Mouse (Mus musculus) heart, postnatal 0 days (tissue): ENCODE measurements around the gene Zfand2b. TPM values are rescaled to one million over a fixed set of nuclear protein-coding genes. Genes with fewer than 3 reads are reported as not detected.

ENCODE experiments used
- ATAC-seq: fragments of 200-750 bp; cut with Nextera tagmentation; 2 replicates; pipeline ENCODE4 v1.8.0; 2017; ENCODE audit warnings: low read depth, moderate number of reproducible peaks, moderate library complexity; ENCODE audit not compliant: insufficient read depth
- DNase-seq: peaks from one replicate; pipeline ENCODE4 v3.0.0-alpha.2; 2016; ENCODE audit warnings: low spot score
- H3K27ac ChIP-seq: fragments of 300-500 bp; sonication (generic); 2 replicates; pipeline ENCODE4 v1.5.1; 2014; ENCODE audit warnings: low read depth, mild to moderate bottlenecking
- H3K27me3 ChIP-seq: fragments of 300-500 bp; sonication (generic); 2 replicates; pipeline ENCODE4 v1.6.1; 2014; ENCODE audit warnings: low read length, mixed read lengths; ENCODE audit not compliant: control insufficient read depth, insufficient read depth
- H3K36me3 ChIP-seq: fragments of 300-500 bp; sonication (generic); replicated peaks from 2 replicates; pipeline ENCODE4 v1.6.1; 2014; ENCODE audit warnings: low read length, mixed read lengths; ENCODE audit not compliant: control insufficient read depth, insufficient read depth
- H3K4me1 ChIP-seq: fragments of 300-500 bp; sonication (generic); 2 replicates; pipeline ENCODE4 v1.6.1; 2014; ENCODE audit warnings: antibody characterized with exemption; ENCODE audit not compliant: control insufficient read depth, insufficient read depth
- H3K4me2 ChIP-seq: fragments of 300-500 bp; sonication (generic); 2 replicates; pipeline ENCODE4 v1.6.1; 2014; ENCODE audit warnings: low read depth, mild to moderate bottlenecking, low read length, moderate library complexity
- H3K4me3 ChIP-seq: fragments of 300-500 bp; sonication (generic); 2 replicates; pipeline ENCODE4 v1.5.1; 2014; ENCODE audit warnings: low read depth, low read length
- H3K9ac ChIP-seq: fragments of 300-500 bp; sonication (generic); replicated peaks from 2 replicates; pipeline ENCODE4 v1.6.1; 2014; ENCODE audit warnings: low read depth, low read length, mixed read lengths
- H3K9me3 ChIP-seq: fragments of 300-500 bp; sonication (generic); replicated peaks from 2 replicates; pipeline ENCODE4 v1.6.1; 2016; ENCODE audit warnings: low read length; ENCODE audit not compliant: control insufficient read depth
- CTCF ChIP-seq: IDR thresholded peaks from 2 replicates; pipeline ENCODE4 v1.5.1; 2016; ENCODE audit warnings: antibody characterized with exemption, control low read depth, low read depth
- EP300 ChIP-seq: IDR thresholded peaks from 2 replicates; pipeline ENCODE4 v1.6.1; 2016; ENCODE audit warnings: antibody characterized with exemption, low read depth
- WGBS: fragments of 180-500 bp; shearing (Covaris S2); extraction: QIAGEN DNeasy Blood & Tissue Kit; methylation state at CpG from one replicate; pipeline ENCODE4 v1.1.7; 2014; 5-methylcytosine and 5-hydroxymethylcytosine counted together
- polyA plus RNA-seq: library from polyadenylated mRNA; unstranded; fragments of >200 nt; fragmentation: Nextera tagmentation; extraction: Ambion mirVana; gene quantifications from 2 replicates; pipeline ENCODE4 v1.2.1, GENCODE M21; 2015
- total RNA-seq: library from RNA; depleted of rRNA; stranded (reverse); fragments of >200 nt; gene quantifications from 2 replicates; pipeline ENCODE4 v1.2.3, GENCODE M21; 2014; ENCODE audit warnings: low replicate concordance

The Zfand2b gene
- total and polyA plus RNA-seq, 2 experiments from 2014 or later: 26.1 to 67.1 TPM

- no peak overlapping the region for H3K9ac ChIP-seq
- 24% methylated on average over 3 of the region's 3 CpGs for WGBS
- ATAC-seq: no peak
- TF ChIP-seq EP300 (no peak), CTCF (no peak)
- no peaks in the 10 kb centered on the region for H3K9me3 ChIP-seq
- H3K4me1 ChIP-seq: no peaks in the 10 kb centered on the region
- no peak overlapping the region for H3K4me2 ChIP-seq
- H3K27ac ChIP-seq: no peak overlapping the region
- H3K36me3 ChIP-seq: no peaks in the 10 kb centered on the region
- no peak for DNase-seq
- no peak overlapping the region for H3K4me3 ChIP-seq
- H3K27me3 ChIP-seq: no peaks in the 10 kb centered on the region
Observed at GRCm38 (mm10) chr1:75155837-75156236, 12.6 kb upstream of the Zfand2b start.

GRCm38 (mm10) chr1:75158990-75159389 lies 9.5 kb upstream of the Zfand2b start:
- Histone ChIP-seq H3K9me3 (no peaks in the 10 kb centered on the region), H3K9ac (no peak overlapping the region), H3K4me1 (no peaks in the 10 kb centered on the region), H3K4me2 (no peak overlapping the region), H3K27ac (no peak overlapping the region), H3K4me3 (no peak overlapping the region), H3K36me3 (no peaks in the 10 kb centered on the region), H3K27me3 (no peaks in the 10 kb centered on the region)
- DNase-seq: no peak
- ATAC-seq: no peak
- TF ChIP-seq EP300 (no peak), CTCF (no peak)

- Histone ChIP-seq H3K9me3 (no peaks in the 10 kb centered on the region), H3K4me3 (no peak overlapping the region), H3K4me2 (no peak overlapping the region), H3K4me1 (no peaks in the 10 kb centered on the region), H3K27me3 (no peaks in the 10 kb centered on the region), H3K27ac (no peak overlapping the region), H3K36me3 (no peaks in the 10 kb centered on the region), H3K9ac (no peak overlapping the region)
- ATAC-seq (no peak), DNase-seq (no peak)
- WGBS: 45% methylated on average over 5 of the region's 5 CpGs
- TF ChIP-seq EP300 (no peak), CTCF (no peak)
Observed at GRCm38 (mm10) chr1:75159540-75160255, 8.7 kb upstream of the Zfand2b start.

- Histone ChIP-seq H3K9me3 (no peaks in the 10 kb centered on the region), H3K36me3 (no peaks in the 10 kb centered on the region), H3K27ac (no peak overlapping the region), H3K9ac (no peak overlapping the region), H3K4me1 (no peaks in the 10 kb centered on the region), H3K4me3 (no peak overlapping the region), H3K4me2 (no peak overlapping the region), H3K27me3 (no peaks in the 10 kb centered on the region)
- TF ChIP-seq EP300: no peak
- TF ChIP-seq CTCF: no peak
- DNase-seq (no peak), ATAC-seq (no peak)
- 54% methylated on average over 4 of the region's 4 CpGs for WGBS
Observed at GRCm38 (mm10) chr1:75160256-75160617, 8.2 kb upstream of the Zfand2b start.

- peak overlapping the region; percentile 58 for H3K9ac ChIP-seq
- peak overlapping the region; percentile 58 for H3K4me3 ChIP-seq
- peak overlapping the region; percentile 59 for H3K4me2 ChIP-seq
- no peaks in the 10 kb centered on the region for H3K9me3 ChIP-seq
- H3K36me3 ChIP-seq: peaks cover 32% of the 10 kb centered on the region
- peak overlapping the region; percentile 51 for H3K27ac ChIP-seq
- DNase-seq (no peak), ATAC-seq (no peak; the same call in 1 of the 2 replicates)
- H3K4me1 ChIP-seq: 0 out of 2 replicates have a peak, but pooled peaks cover 10% of the 10 kb centered on the region
- WGBS: 10% methylated on average over 7 of the region's 7 CpGs
- H3K27me3 ChIP-seq: no peaks in the 10 kb centered on the region
- TF ChIP-seq EP300 (no peak; the same call in 1 of the 2 replicates), CTCF (no peak)
Observed at GRCm38 (mm10) chr1:75168093-75168471, 364 bp upstream of the Zfand2b start.
